Mouse (Mus musculus): Measurements from ENCODE around the gene Cd207.

The Cd207 gene

DNA sequence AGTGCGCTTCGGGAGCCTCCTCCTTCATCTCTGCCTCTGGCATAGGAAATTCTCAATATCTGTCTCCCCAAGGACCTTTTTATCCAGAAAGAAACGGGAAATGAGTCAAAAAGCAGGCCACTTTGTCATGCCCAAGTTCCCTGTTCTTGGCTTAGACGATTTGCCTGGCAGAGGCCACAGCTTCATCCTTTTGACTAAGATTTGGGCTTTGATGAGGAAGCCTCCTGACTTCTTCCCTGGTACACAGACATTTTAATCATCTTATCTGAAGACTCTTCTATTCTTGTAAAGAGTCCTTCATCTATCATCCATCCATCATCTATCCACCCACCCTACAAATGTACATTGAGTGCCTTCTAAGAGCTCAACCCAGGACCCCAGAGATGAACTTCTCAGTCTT is at the start of gene Cd207:
Gene Cd207 (minus strand): TSS at position 101 of the 400 bp plus-strand sequence.
- in situ Hi-C loops (cut with MboI; ENCODE audit: low sequenced_read_pairs), result loop anchor here (10.0 kb wide), 1 partner anchor 83 kb away; no protein-coding TSS in a partner anchor

DNA sequence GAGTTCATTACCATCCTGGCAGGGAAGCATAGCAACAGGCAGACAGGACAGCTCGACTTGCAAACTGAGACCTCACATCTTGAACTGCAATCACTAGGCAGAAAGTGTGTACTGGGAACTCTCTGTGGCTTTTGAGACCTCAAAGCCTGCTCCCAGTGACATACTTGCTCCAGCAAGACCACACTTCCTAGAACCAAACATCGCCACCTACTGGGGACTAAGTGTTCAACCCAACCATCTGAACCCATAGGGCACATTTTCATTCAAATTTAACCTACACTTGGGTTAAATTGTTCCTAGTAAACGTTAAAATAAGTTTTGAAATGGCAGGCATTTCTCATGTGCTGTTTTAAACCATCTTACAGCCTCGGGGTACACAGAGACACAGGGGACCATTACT is 49.5 kb upstream of the Cd207 start:
- in situ Hi-C loops (cut with MboI; ENCODE audit: low sequenced_read_pairs), result no loop called here

DNA sequence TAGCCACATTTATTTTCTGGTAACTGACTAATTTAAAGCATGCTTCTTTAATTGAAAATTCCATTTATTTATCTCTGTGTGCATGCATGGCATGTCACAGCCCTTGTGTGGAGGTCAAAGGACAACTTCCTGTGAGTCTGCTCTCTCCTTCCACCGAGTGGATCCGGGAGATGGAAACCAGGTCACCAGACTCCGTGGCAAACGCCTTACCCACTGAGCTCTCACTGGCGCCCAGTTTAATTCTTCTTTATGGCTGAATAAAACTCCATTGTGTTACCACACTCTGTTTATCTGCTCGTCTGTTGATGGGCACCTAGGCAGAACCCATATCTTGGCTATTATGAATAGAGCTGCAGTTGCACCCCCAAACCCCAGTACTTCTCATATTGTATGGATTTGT is 44.9 kb upstream of the Cd207 start:
- in situ Hi-C loops (cut with MboI; ENCODE audit: low sequenced_read_pairs), result no loop called here

DNA sequence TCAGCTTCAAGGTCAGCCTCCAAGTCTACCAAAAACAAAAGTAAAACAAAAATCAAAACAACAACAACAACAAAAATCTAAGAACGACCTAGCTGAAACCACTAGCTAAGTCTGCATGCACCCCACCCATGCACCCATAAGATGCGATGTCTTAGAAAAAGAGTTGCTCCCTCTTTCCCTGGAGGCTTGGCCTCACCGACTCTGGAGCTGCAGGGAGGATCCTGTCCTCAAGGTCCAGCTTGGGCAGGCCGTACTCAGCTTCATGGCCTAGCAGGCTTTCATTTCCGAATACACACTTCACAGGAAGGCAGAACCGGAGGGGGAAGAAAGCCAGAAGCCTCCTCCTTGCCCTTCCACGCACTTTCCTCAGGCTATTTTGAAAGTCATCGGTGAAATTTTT is 39.4 kb upstream of the Cd207 start:
- in situ Hi-C loops (cut with MboI; ENCODE audit: low sequenced_read_pairs), result no loop called here

DNA sequence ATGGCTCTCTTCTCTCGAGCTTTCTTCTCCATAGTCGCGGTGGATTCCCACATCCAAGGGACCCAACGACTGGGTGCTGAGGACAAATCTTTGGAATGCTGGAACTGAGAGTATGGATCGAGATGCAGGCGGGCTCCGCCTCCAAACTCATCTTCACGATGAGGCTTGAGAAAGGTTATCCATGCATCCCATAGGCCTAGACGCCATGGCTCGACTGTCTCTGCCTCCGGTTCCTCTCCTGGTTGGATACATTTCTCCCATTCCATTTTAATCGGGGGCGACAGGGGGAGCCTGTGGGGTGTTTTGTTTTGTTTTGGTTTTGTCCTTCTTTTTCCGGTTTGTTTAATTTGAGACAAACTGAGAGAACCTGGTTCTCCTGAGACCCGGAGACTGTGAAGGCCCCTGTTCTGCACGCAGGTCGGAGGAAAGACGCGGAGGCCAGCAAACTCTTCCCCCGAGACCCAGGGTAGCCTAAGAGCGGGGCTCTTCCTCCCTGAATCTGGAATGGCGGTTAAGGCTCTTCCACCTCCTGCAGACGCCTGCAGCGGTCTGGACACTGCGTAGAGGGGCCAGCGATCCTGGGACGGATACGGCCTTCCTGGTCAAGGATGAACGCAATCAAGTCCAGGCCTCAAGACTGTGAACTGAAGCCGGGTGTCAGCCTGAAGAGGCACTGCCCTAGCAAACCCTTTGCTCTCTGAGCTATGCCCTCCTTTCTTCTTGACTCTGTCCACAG is 38.0 kb upstream of the Cd207 start:
- in situ Hi-C loops (cut with MboI; ENCODE audit: low sequenced_read_pairs), result no loop called here

DNA sequence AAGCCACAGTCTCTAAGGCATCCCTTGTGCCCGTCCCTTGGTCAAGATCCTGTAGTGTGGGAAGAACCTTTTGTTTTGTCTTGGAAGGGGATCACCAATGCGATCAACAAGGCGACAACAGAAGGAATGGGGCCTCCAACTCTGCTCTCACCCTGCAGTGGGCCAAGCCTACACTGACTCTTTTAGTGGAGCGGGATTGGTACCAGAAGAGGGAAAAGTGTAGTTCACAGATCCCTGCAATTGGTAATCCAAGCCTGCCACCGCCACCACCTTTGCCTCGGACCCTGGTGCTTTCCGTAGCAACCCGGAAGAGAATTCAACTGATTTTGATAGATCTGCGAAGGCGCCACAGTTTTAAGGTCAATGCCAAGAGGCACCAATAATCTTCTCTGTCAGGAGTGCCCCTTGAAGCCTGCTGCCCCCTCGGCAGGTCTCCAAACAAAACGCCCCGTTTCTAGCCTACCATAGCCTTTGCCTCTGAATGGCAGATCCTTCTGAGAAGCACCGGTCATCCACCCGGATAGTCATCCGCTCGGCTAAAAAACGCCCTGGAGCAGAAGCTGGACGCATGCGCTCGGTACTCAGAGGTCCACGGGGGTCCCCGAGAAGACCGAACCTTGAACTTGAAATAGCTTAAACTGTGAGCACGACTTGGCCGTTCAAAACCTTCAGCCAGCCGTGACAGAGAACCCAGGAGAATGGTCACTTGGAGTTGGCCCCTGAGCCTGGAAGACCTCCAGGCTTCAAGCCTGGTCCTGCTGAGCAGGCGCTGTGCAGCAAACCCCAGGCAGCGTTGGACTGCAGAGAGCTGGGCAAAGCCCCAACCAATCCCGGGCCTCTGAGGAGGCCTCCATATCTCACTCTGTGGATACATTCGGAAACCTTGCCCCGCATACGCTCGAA is 36.8 kb upstream of the Cd207 start:
- in situ Hi-C loops (cut with MboI; ENCODE audit: low sequenced_read_pairs), result no loop called here

DNA sequence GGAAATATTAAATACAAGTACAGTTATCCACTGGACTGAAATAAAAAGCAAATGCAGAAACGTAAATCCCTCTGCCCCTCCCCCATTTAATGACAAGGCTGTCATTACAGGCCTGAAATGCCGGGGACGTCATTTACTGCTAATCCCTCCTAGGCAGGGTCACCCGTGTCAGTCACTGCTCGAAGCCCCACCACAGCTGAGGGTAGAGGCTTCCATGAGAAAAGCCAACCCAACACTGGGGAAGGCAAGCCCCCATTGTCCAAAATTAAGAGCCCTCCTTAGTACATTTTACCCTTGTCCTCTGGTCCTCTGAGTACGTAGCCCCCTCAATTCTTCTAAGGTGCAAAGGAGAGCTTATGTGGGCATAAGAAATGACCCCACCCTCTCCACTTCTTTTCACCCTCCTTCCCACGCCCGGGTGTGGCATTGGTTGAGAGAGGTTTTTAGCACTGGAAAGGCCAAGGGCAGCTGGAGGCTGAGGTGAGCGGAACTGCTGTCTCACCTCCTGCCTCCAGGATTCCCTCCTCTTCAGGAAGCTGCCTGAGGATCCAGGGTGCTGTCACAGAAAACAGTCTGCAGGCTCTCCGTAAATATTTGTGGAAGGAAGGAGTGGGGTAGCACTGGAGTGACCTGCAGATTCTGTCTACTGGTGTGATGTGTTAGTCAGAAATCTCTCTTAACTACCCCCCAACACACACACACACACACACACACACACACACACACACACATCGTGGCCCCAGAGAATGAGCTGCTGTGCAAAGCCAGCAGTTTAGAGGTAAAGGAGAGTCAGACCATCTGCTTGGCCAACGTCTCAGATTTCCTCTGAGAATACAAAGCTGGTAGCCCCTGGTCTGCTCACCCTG is 35.8 kb upstream of the Cd207 start:
- in situ Hi-C loops (cut with MboI; ENCODE audit: low sequenced_read_pairs), result no loop called here

DNA sequence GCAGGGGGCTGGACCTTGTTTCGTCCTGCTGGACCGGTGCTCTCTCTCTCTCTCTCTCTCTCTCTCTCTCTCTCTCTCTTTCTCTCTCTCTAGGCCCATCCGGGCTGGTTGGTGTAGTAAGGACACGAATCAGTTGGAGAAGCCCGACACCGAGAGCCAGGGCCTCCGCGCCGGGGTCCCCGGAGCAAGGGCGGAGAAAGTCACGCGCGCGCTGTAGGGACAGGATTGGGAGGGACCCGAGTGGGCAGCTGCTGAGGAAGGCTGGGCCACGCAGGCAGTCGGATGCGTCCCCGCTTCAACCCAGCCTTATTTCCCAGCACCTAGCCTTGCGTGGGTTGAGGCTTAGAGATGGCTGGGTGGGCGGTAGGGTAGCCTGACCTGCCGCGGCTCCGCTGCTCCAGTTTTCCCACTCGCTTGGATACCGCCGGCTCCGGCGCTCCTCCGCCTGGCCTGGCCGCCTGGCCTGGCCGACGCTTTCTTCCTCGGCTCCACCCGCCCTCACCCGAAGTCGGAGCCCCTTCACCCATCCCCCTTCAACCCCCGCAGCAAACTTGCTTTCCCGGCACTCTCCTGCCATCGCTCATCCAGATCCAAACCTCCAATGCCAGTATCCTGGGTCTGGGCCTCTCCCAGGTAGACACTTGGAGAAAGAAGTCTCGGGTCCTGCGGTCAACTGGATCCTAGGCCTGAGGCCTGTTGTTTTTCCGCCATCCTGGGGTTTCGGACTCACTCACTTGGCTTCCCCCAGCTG is 34.2 kb upstream of the Cd207 start:
- in situ Hi-C loops (cut with MboI; ENCODE audit: low sequenced_read_pairs), result no loop called here

DNA sequence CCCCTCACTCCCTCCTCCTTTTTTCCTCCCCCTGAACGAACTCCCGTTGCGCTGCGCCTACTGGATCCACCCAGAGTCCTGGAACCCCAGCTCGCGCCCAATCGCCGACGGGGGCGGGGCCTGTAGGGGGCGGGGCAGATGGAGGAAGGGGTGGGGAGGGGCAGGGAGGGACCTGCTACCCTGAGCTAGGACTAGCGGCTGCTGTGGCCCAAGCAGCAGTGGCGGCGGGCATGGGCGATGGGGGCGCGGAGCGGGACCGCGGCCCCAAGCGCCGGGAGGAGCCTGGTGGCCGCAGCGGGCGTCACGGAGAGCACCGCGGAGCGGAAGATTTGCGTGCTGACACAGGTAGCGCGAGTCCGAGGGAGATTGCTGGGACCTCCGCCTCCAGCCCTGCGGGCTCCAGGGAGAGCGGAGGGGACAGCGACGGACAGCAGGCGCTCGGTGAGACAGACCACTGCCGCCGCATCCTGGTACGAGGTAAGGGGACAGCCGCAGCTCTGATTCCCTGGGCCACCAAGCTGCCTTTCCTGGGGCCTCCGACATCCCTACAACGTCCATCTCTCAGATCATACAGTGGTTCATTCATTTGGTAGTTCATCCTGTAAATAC is 33.5 kb upstream of the Cd207 start, which contains the start of gene Vax2:
Gene Vax2 (plus strand): TSS at position 198 of the 609 bp plus-strand sequence.
- in situ Hi-C loops (cut with MboI; ENCODE audit: low sequenced_read_pairs), result no loop called here

DNA sequence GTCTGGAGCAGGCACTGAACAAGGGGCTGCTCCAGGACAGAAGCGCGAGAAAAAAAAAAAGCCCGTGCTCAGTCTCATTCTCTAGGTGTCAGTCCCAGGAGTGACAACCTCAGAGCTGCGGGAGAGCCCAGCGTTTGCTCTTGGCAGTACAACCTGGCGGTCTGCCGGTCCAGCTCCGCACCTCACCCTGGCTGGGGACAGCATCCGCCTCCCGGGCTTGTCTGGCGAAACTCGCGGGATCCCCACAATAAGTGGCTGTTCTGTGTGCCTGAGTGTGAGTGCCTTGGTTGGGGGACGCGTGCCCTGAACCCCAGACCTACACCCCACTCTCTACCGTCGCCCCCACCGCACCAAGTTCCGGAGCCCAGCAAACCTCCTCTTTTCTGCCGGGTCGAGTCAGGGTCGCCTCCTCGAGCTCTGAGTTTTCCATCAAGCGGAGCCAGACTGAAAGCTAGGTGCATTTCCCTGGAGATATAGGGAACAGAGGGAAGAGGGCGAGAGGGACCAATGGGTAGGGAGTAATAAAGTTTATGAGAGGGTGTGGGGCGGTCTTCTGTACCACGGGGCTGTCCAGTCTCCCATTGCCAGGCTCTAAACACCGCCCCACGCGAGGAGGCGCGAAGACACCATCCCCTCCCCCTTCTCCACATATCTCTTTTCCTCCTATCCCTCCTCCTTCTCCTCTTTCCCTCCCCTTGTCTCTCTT is 32.9 kb upstream of the Cd207 start:
- in situ Hi-C loops (cut with MboI; ENCODE audit: low sequenced_read_pairs), result no loop called here

DNA sequence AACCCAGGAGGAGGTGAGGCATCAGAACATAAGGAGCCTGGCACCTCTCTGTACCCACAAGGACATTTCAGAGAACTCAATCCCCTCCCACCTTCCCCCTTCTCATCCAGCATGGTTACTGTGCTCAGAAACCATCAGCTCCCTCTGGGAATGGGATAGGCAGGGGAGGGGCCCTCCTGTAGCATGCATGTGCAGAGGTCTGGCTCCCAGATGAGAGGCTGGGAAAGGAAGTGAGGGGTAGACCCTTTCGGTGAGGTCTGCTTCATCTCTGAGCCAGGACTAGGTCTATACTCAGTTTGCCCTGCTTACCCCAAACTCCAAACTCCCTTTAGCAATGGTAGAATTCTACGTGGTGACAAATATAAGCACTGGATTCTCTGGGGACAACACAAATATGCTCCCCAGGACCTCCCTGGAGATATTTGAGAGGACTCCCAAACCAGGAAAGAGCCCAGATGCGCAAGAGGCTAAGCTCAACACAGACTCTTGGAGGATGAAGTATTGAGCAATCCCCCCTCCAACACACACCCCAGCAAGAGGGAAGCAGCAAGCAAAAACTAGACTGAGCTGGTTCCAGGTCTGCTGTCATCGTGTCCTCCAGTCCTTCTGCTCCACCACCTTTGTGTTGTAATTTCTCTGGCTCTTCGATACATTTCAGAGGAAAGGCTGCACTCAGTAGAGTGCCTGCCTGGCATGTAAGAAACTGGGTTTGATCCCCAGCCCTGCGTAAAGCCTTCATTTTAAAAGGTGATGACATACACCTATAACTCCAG is 30.3 kb upstream of the Cd207 start:
- in situ Hi-C loops (cut with MboI; ENCODE audit: low sequenced_read_pairs), result no loop called here

DNA sequence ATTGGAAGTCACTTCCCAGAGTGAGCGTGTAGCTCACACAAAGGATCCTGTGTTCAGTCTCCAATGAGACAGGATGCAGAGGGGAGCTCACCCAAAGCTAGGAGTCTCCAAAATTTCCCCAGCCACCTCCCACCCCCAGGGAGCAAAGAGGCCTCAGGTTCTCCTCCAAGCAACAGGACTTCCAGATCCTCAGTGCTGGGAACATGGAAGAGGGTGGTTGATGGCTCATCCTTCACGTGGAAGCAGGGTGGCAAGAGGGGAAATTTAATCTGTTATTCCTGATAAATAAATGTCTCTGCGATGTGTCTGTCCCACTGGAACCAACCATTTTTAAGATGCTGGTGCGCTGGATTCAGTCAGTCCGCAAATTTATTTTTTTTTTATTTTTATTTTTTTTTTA is 27.0 kb upstream of the Cd207 start:
- in situ Hi-C loops (cut with MboI; ENCODE audit: low sequenced_read_pairs), result no loop called here

DNA sequence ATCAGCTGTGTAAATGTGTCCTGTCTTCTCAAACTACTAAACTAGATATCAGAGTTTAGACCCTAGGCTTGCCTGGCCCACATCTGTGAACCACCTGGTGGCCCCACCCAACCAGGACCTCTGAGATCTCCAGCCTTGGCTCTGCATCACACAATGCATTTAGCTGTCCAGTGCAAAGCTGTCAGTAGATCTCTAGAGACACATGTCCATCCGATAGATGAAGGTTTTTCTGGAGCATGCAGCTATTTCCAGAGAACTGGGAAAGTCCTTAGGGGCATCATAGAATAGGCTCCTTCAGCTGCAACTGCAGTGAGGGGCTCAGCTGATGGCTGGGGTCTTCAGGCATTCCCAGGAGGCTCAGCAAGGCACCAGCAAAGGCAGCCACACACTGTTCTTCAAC is 26.6 kb upstream of the Cd207 start:
- in situ Hi-C loops (cut with MboI; ENCODE audit: low sequenced_read_pairs), result no loop called here

DNA sequence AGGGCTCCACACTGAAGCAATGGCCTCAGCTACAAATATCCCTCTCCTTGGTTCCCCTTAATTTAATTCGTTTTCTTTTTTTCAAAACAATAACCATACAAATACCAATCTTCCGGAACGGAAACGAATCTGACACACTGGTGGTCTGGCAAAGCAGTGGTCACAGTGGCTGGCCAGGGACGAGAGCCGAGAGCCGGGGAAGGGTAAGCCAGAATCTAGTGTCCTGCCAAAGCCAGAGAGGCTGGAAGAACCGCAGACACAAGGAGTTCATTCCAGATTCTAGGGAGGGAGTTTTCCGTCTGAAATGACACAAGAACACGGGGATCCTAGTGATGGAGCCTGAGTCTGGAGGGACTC is 26.0 kb upstream of the Cd207 start:
- in situ Hi-C loops (cut with MboI; ENCODE audit: low sequenced_read_pairs), result no loop called here

DNA sequence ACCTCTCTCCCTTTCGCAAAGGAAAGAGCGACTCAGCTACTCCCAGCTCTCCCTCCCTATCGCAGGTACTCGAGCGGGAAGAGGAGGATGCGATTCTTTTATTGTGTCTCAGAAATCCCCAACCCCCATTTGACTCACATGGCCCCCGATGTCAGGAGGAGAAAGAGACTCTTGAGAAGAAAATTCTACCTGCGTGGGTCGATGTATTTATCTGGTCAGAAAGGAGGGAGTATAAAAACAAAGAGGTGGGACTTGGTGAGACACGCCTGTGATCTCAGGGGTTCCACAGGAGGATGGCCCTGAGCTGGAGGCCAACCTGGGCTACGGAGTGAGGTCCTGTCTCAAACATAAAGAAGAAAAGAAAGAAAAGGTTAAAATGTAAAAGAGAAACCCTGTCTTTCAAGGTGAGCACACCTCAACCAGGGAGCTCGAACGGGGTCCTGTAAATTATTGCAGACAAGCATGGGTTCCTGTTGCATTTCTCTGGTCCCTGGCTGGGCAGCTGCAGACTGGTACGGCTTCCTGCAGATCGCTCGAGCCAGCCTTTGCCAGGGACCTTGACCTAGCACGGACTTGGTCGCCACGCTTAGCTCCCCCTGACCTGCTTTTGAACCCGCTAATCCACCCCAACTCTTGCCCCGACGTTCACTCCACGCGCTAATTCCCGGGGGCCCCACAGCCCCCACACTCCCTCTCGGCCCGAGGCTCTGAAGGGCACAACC is 25.5 kb upstream of the Cd207 start:
- in situ Hi-C loops (cut with MboI; ENCODE audit: low sequenced_read_pairs), result no loop called here

DNA sequence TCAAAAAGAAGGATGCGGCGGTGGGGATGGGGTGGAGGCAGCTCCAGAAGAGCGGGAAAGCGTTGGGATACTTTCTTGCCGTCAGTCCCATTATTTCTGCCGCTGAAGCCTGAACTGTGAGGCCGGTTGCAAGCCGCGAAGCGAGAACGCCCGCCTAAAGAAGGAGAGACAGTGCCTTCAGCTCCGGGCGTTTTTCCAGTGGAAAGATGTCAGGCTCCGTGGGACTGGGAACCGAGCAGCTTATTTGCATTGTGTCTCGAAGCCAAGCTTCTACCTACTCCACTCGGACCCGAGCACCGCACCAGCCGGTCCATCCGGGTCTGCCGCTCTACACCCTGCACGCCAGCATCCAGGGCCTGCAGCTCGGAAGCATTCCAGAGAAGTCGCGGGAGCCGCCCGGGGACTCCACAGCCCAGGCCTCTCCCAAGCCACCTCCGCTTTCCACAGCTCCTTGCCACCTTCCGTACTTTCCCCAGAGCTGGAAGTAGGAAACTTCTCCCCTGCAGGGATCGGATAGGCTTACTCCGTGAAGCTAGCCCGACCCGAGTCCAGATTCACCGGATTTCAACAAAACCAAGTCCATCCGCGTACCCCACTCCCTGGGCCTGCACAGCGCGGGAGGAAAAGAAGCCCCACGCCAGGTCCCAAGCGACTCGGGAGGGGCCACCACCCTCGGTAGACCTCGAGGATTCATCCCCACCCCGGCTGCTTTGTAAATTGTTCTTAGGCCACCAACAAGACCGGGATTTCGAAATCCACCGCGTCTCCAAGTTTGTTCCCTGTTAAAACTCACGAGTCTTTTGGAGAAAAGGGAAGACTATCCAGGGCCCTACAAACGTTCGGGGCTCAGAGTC is 24.7 kb upstream of the Cd207 start:
- in situ Hi-C loops (cut with MboI; ENCODE audit: low sequenced_read_pairs), result no loop called here

DNA sequence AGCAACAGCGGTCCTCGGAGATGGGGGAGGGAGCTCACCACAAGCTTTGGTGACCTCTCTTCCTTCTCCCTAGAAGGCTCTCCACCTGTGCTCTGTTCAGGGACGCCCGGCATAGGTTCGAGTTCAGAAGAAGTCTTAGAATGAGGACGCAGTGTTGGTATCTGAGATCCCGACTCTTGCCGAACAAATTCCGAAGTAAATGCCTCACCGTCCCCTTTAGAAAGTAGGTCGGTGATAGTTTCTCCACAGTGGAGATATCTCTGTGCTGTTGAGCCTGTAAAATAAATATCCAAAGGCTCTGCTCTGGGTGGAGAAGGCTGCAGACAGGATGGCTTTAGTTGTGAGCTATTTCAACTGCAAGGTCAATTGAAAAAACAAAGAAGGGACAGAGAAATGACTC is 23.3 kb upstream of the Cd207 start:
- in situ Hi-C loops (cut with MboI; ENCODE audit: low sequenced_read_pairs), result no loop called here

Data from CH12F3 (cell line).